Mouse (Mus musculus) CH12.LX (cell line): ENCODE results near the gene Fibp.

Source experiments
- CHD2 ChIP-seq: IDR thresholded peaks from 2 replicates; pipeline ENCODE4 v1.6.1; 2011; ENCODE audit warnings: low read length, improper control_type of control experiment
- CTCF ChIP-seq, 2 experiments: IDR thresholded peaks in 1 of 2; conservative IDR thresholded peaks in 1 of 2; 2 replicates each; pipeline ENCODE4 v1.5.1; 2011 to 2012; ENCODE audit warnings: low read depth in 2 of 2, low read length in 2 of 2, improper control_type of control experiment in 1 of 2, inconsistent platforms in 1 of 2, mild to moderate bottlenecking in 1 of 2, moderate library complexity in 1 of 2

GRCm38 (mm10) chr19:5463212-5463611, 2.8 kb downstream of the Fibp start:
- TF ChIP-seq CTCF (conservative IDR thresholded peaks at IDR 0.05 in 1 of 2, IDR thresholded peaks at IDR 0.05 in 1 of 2; ENCODE audit: low read depth in 2 of 2, low read length in 2 of 2) (no peak), CHD2 (no peak)
